Mouse (Mus musculus) thymus, adult 2 months (tissue): ENCODE results near the gene Capn2.

Source experiments
- CTCF ChIP-seq: fragments of 200-500 bp; IDR thresholded peaks from 2 replicates; pipeline ENCODE4 v1.5.1; 2012; ENCODE audit warnings: mild to moderate bottlenecking, control low read depth, low read length, moderate library complexity, borderline replicate concordance; ENCODE audit not compliant: control insufficient read depth, poor library complexity, insufficient read depth; ENCODE audit errors: extremely low read depth
- POLR2A ChIP-seq: fragments of 200-500 bp; IDR thresholded peaks from 2 replicates; pipeline ENCODE4 v1.6.1; 2012; ENCODE audit warnings: mild to moderate bottlenecking, low read length, control low read depth, moderate library complexity; ENCODE audit not compliant: control insufficient read depth, poor library complexity, insufficient read depth; ENCODE audit errors: extremely low read depth

DNA sequence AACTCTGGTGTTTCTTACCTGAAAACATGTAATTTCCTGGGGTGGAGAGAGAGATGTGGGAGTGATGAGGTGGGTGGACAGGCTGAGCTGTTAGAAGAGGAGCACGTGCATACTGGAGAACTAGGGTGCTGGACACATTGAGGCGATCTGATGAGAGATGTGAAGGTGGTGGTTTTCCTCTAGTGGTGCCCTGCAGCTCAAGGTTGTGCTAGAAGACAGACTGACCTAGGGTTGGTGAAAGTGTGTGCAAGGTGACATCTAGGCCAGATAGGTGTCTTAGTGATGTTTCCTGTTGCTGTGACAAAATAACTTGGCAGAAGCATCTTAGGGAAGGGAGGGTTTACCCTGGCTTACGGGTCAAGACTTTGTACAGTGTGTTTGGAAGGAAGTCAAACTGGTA is 85.3 kb downstream of the Capn2 start:
- no peak for TF ChIP-seq CTCF
- no peak for TF ChIP-seq POLR2A
